Mouse (Mus musculus): ENCODE results near the gene Appbp2.
A peak's percentile ranks its signal among the peaks of the same experiment; 100 is the strongest.

Gene Appbp2

DNA sequence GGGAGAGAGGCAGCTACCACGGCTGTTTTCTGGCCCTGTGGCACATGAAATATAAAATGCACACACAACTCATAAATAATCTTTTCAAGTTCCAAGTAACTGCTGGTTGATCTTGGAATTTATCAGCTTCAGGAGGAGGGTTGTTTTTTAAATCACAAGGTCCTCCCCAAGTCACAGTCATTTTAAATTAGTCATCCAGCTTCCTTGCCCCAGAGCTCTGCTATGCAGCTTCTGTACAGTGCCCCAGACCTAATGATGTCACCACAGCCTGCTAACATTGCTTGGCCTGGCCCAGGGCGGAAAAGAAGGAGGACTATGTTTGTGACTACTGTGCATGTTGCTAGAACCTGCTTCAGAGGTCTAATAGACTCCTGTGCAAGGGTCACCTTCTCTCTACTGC is 77.6 kb downstream of the Appbp2 start:
- DNase-seq (ENCODE audit: low spot score), result no peak

DNA sequence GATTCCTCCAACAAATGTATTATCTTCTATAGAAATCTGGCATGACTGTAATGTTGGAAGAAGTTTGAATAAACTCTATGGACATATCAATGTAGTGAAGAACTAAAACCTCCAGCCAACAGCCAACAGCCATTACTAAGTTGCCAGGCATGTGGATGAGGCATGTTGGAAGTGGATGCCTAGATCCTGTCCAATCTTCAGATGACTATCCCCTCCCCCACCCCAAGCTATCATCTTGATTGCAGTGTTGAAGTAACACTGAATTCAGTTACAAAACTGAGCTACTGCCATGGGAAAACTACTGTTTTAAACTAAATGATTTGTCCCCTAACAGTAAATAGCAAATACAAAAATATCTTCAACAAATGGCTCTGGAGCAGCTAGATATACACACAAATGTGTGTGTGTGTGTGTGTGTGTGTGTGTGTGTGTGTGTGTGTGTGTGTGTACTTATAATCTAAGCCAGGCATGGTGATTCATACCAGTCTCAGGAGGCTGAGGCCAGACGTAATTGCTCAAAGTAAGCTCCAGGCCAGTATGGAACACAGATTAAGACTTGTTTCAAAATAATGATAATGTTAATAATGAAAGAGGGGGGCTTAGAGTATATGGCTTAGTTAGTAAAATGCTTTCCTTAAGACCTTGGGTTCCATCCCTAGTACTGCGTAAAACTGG is 82.5 kb downstream of the Appbp2 start:
- DNase-seq (ENCODE audit: low spot score), result no peak

DNA sequence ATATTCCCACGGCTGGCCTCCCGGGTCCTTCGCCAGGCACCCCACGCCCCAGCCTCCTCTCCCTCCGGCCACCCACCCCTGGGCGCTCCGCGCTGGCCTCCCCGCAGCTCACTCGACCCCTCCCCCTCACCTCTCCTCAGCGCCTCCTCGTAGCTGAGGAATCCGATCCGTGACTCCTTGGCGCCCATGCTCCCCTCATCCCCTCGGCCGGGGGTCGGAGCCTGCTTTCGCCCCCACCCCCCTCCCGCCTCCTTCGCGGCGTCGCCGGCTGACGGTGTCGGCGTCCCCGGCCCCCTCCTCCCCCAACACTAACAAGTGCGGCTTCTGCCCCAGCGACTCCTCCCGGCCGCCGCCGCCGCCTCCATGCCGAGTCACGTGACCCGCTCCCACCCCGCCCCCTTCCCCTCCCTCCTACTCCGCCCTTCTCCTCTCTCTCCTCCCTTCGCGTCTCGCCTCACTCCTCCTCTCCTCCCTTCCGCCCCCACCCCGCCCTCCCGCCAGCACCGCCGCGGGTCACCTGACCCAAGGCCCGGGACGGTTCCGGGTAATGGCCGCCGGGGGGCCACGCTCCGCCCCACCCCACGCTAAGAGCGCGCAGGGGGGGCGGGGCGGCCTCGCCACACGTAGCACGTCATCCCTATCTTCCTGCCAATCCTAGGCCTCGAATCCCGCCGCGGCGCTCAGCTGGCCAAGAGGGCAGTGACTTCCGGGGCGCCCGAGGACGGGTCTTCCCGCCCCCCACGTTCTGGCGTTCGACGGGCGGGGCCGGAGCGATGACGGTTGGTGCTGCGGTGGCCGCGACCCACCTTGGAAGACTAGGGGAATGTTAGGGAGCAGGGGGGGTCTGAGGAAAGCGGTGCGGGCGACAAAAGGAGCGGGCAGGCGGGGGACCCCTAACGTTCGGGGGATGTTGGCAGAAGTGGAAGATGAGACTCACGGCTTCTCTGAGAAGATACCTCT is 95.1 kb downstream of the Appbp2 start, which contains the start of gene Usp32:
Gene Usp32 (minus strand): TSS at position 581 of the 960 bp plus-strand sequence.
- peak; percentile 96 for DNase-seq (ENCODE audit: low spot score)

DNA sequence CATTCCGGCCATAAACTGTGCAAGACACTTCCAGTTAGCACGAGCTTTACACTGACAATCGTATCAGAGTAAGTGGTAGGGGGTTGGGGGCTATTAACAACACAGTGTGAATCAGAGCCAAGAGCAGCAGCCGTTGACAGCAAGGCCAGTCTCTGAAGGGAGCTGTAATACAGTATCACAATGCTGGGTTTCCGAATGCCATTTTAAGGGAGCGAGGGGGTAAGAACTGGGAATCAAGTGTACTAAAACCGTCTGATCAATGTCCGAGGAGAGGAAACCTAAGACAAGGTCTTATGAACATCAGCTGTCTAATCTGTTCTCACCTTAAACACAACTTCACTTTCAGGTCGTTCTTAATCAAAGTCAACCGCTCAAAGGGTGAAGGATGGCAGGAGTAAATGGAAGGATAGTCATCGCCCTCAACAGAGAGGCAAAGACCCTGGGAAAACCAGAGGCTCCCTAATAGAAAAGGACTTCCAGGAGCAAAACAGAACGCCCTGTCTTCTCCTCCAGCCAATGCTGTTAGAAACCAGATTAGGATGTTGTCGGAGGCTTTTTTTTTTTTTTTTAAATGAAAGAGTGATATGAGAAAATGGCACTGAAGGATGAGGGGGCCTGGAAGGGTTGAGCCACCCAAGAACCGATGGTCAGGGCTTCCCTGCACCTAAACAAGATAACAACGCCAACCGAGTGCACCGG is 96.0 kb downstream of the Appbp2 start:
- DNase-seq (ENCODE audit: low spot score), result no peak

Measured in left cerebral cortex, adult 11 months (tissue).